Mouse (Mus musculus) left cerebral cortex, postnatal 4 days (tissue): ENCODE measurements around the gene Mogs. TPM values are rescaled to one million over a fixed set of nuclear protein-coding genes. Genes with fewer than 3 reads are reported as not detected.

Experiments used
- DNase-seq: peaks from one replicate; pipeline ENCODE4 v3.0.0-alpha.2; 2022
- intact Hi-C: fragments of 180-260 bp; cut with DNase I; formaldehyde crosslinking; loops from one replicate; pipeline ENCODE4 v1.15.1; 2025
- total RNA-seq, 2 experiments: library from RNA; stranded (reverse); gene quantifications; 2 replicates each; pipeline ENCODE4 v1.2.3; 2021

Mogs gene
- total RNA-seq, 2 experiments from 2014 or later = 27.2 to 33.2 TPM

GRCm38 (mm10) chr6:83119734-83120051 lies 4.4 kb downstream of the Mogs start:
- intact Hi-C loops = loop anchor here (5.0 kb wide), 1 partner anchor 38 kb away; the partner anchor contains the start of genes 1700003E16Rik and Wdr54
- no peak for DNase-seq

- peak; percentile 95 for DNase-seq
- intact Hi-C loops = no loop called here
Measured at GRCm38 (mm10) chr6:83120930-83121862, 5.9 kb downstream of the Mogs start, which contains the start of gene Wbp1. Gene Wbp1, minus strand, starts transcription at chr6:83121559.

GRCm38 (mm10) chr6:83121863-83122710 lies 6.8 kb downstream of the Mogs start:
- peak; percentile 69 for DNase-seq
- intact Hi-C loops = no loop called here

DNA sequence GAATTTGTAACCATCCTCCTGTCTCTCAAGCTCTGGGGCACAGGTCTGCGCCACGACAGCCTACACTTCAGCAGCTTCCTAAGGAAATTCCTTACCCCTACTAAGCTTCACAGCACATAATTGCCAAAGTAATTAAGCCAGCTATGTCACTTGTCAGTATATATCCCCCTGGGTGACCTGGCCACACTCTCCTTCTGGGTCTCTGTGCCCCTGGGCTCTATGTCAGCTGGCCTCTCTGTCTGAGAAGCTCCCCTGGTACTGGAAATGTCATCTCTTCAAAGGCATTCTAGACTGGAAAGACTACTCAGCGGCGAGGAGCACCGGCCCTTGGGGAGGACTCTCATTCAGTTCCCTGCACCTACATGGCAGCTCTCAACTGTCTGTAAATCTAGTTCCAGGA lies 7.7 kb downstream of the Mogs start:
- DNase-seq = no peak
- intact Hi-C loops = no loop called here

GRCm38 (mm10) chr6:83124851-83125312 lies 9.6 kb downstream of the Mogs start:
- intact Hi-C loops = no loop called here
- DNase-seq = peak; percentile 92

- DNase-seq = no peak
- intact Hi-C loops = no loop called here
Measured at GRCm38 (mm10) chr6:83125331-83125730, 10.0 kb downstream of the Mogs start, which contains the start of gene Ino80b. Gene Ino80b, minus strand, starts transcription at chr6:83125431.

DNA sequence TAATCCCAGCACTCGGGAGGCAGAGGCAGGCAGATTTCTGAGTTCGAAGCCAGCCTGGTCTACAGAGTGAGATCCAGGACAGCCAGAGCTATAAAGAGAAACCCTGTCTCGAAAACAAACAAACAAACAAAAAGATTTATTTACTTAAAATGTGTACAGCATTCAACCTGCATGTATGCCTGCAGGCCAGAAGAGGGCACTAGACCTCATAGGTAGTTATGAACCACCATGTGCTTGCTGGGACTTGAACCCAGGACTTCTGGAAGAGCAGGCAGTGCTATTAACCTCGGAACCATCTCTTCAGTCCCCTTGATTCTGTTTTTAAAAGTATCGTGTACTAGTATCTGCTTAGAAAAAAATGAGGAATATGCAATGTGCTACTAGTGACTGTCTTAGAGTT lies 12.1 kb downstream of the Mogs start:
- DNase-seq = no peak

GRCm38 (mm10) chr6:83131469-83132034 lies 16.3 kb downstream of the Mogs start:
- no peak for DNase-seq
- intact Hi-C loops = no loop called here

More for the DNA sequence above, 12.1 kb downstream of the Mogs start:
- intact Hi-C loops = no loop called here

- DNase-seq = no peak
- intact Hi-C loops = no loop called here
Measured at GRCm38 (mm10) chr6:83132176-83132919, 17.1 kb downstream of the Mogs start.

GRCm38 (mm10) chr6:83134226-83134625 lies 18.9 kb downstream of the Mogs start:
- intact Hi-C loops = no loop called here
- DNase-seq = no peak

DNA sequence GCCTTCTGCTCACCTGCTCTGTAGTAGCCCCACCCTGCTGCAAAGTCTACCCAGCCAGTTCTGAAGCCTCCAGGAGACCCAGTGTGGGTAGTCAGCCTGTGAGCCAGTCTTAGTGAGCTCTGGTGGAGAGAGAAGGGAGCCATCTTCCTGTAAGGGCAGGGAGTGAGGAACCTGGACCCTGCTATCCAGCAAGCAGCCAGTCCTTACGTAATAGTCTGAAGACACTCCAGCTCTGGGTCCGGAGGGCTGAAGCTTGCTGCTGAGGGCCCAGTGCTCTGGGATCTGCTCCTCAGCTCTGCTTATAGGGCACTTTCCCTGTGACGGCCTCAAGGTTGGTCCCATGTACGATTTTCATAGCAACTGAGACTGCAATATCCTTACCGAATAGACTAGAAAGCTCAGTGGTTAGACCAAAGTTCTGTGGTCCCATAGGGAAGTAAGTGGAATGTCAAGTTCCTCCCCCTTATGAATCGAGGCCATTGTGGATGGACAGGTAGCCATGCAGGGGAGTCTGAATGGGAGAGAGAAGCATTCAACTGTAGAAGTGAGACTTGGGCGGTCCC lies 19.7 kb downstream of the Mogs start, which contains the start of gene Rtkn:
Gene Rtkn (plus strand): TSS at position 513 of the 563 bp plus-strand sequence.
- intact Hi-C loops = no loop called here
- DNase-seq = no peak

GRCm38 (mm10) chr6:83135571-83136161 lies 20.4 kb downstream of the Mogs start:
- DNase-seq = no peak
- intact Hi-C loops = no loop called here

- intact Hi-C loops = no loop called here
- DNase-seq = no peak
Measured at GRCm38 (mm10) chr6:83136291-83136880, 21.1 kb downstream of the Mogs start.

DNA sequence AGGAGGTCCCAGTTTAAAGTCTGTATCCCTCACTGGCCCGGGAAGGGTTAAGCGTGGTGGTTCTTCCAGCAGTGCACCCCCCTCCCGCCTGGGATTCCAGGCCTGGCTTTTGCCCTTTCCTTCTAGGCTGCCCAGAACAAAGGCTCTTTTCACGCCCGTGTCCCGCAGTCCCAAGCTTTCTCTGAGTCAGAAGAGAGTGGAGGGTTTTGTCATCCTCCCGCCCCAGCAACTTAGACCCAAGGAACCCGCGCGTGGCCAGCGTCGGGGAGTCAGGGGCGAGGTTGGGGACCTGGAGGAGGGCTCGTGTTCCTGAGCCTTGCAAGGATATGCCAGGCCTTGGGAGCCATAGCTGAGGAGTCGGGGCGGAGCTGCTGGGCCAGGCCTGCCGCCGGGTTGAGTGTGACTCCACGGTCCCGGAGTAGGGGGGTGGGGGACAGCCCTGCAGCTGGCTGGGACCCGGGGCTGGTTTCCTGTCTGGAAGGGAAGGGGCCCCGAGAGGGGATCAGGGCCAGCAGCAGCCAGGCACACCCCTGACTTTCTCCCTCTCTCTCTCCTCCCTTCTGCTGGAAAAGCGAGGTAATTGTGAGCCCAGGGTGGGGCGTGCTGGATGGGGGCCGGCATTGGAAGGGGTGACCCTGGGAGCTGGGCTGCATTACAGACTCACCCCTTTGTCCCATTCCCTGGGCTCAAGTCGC lies 21.7 kb downstream of the Mogs start:
- DNase-seq = peak; percentile 63
- intact Hi-C loops = no loop called here

GRCm38 (mm10) chr6:83137576-83137950 lies 22.3 kb downstream of the Mogs start:
- intact Hi-C loops = no loop called here
- peak; percentile 65 for DNase-seq

- no peak for DNase-seq
- intact Hi-C loops = no loop called here
Measured at GRCm38 (mm10) chr6:83138056-83138455, 22.8 kb downstream of the Mogs start.

- intact Hi-C loops = no loop called here
- no peak for DNase-seq
Measured at GRCm38 (mm10) chr6:83140044-83140443, 24.7 kb downstream of the Mogs start.

- no peak for DNase-seq
- intact Hi-C loops = no loop called here
Measured at GRCm38 (mm10) chr6:83141636-83142035, 26.3 kb downstream of the Mogs start.
